22 mouse cellular contexts compared by ENCODE assay signal in the genomic region with DNA sequence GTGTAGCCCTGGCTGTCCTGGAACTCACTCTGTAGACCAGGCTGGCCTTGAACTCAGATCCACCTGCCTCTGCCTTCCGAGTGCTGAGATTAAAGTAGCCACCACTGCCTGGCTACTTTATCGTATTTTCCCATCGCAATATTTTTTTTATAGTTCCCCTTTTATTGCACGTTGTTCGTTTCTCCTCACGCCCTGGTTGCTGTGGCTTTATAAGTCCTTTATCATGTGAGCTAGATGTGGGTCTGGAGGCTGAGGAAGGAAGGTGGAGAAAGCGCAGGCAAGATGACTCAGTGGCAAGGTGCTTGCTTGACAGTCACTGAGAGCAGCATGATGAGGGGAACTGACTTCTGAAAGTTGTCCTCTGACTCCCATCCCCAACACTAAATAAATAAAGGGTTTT. TPM values are rescaled to one million over a fixed set of nuclear protein-coding genes. Genes with fewer than 3 reads are reported as not detected.
DNase-seq lines count a peak whose midpoint lies in the region; ATAC-seq and TF ChIP-seq lines count a peak whose summit lies in the region.
"Had no signal": no experiment of that assay in that cellular context is flagged by ENCODE, and none has a peak within 500 bp of the region (broad histone marks: within the 10 kb centered on the region; RNA-seq: fewer than 3 reads in every experiment).

No protein-coding gene starts in this region.

- H3K9ac ChIP-seq in midbrain, embryonic 11.5 days (ENCODE audit: low read length): no peak overlapping the region
- no peak overlapping the region for H3K9ac ChIP-seq in midbrain, embryonic 16.5 days (ENCODE audit: low read depth, low read length)
- H3K9ac ChIP-seq in intestine, embryonic 16.5 days (ENCODE audit: low read depth, low read length): no peak overlapping the region
- H3K9ac ChIP-seq in hindbrain, embryonic 16.5 days (ENCODE audit: low read depth, low read length): no peak overlapping the region
- H3K9ac ChIP-seq: embryonic facial prominence, embryonic 15.5 days; hindbrain, embryonic 14.5 days had no signal

- no peaks in the 10 kb centered on the region for H3K9me3 ChIP-seq in midbrain, embryonic 11.5 days (ENCODE audit: control insufficient read depth, low read length)
- no peaks in the 10 kb centered on the region for H3K9me3 ChIP-seq in midbrain, embryonic 16.5 days (replicated peaks; ENCODE audit: control insufficient read depth, low read length, poor library complexity, severe bottlenecking)
- H3K9me3 ChIP-seq in intestine, embryonic 16.5 days (ENCODE audit: control insufficient read depth, low read length): no peaks in the 10 kb centered on the region
- no peaks in the 10 kb centered on the region for H3K9me3 ChIP-seq in hindbrain, embryonic 16.5 days (ENCODE audit: control insufficient read depth, low read length)
- H3K9me3 ChIP-seq: embryonic facial prominence, embryonic 15.5 days; forebrain, embryonic 10.5 days; hindbrain, embryonic 10.5 days had no signal

- peak; percentile 39 for DNase-seq in midbrain, embryonic 11.5 days (ENCODE audit: low spot score, missing footprints)
- no peak for DNase-seq in ovary, postnatal 10 days (ENCODE audit: low spot score)
- no peak for DNase-seq in cerebellum, adult 2 months
- DNase-seq: adrenal gland, postnatal 10 days; cerebellum, adult 11-12 months; cerebellum, adult 9-11 months; embryo, embryonic 11 days; gastrocnemius, postnatal 14 days; heart, postnatal 10 days; kidney, adult 18-20 months had no signal

- TF ChIP-seq POLR2A in cerebellum, adult 2 months (IDR thresholded peaks at IDR 0.05; ENCODE audit: borderline replicate concordance, insufficient read depth, low read length): no peak

- no peaks in the 10 kb centered on the region for H3K27me3 ChIP-seq in midbrain, embryonic 11.5 days (ENCODE audit: control insufficient read depth, insufficient read depth, low read length)
- H3K27me3 ChIP-seq in midbrain, embryonic 16.5 days (ENCODE audit: control insufficient read depth, insufficient read depth, low read depth, low read length): no peaks in the 10 kb centered on the region
- no peaks in the 10 kb centered on the region for H3K27me3 ChIP-seq in intestine, embryonic 16.5 days (replicated peaks; ENCODE audit: control insufficient read depth, insufficient read depth, low read length)
- H3K27me3 ChIP-seq in hindbrain, embryonic 16.5 days (replicated peaks; ENCODE audit: control insufficient read depth, insufficient read depth, low read length): no peaks in the 10 kb centered on the region
- H3K27me3 ChIP-seq in cerebellum, adult 2 months (ENCODE audit: control insufficient read depth, insufficient read depth, low read length): no peaks in the 10 kb centered on the region
- H3K27me3 ChIP-seq: CH12.LX; embryonic facial prominence, embryonic 15.5 days had no signal

- WGBS in midbrain, embryonic 11.5 days: 92% methylated on average over 7 of the region's 7 CpGs
- WGBS in midbrain, embryonic 16.5 days: 98% methylated on average over 7 of the region's 7 CpGs
- 60% methylated on average over 7 of the region's 7 CpGs for WGBS in intestine, embryonic 16.5 days
- WGBS in hindbrain, embryonic 16.5 days: 93% methylated on average over 7 of the region's 7 CpGs
- WGBS in cerebellum, adult 2 months: 97% methylated on average over 7 of the region's 7 CpGs

- TF ChIP-seq CTCF in cerebellum, adult 2 months (IDR thresholded peaks at IDR 0.05; ENCODE audit: borderline replicate concordance, insufficient read depth, low read depth, low read length): no peak

- 0 out of 2 replicates have a peak, but pooled peaks cover 3% of the 10 kb centered on the region for H3K4me1 ChIP-seq in midbrain, embryonic 11.5 days (ENCODE audit: control insufficient read depth, insufficient read depth, low read length)
- H3K4me1 ChIP-seq in midbrain, embryonic 16.5 days (ENCODE audit: control insufficient read depth, insufficient read depth, low read length): no peaks in the 10 kb centered on the region
- 0 out of 2 replicates have a peak, but pooled peaks cover 9% of the 10 kb centered on the region for H3K4me1 ChIP-seq in intestine, embryonic 16.5 days (ENCODE audit: control insufficient read depth, insufficient read depth, low read length)
- H3K4me1 ChIP-seq in hindbrain, embryonic 16.5 days (ENCODE audit: control insufficient read depth, insufficient read depth, low read depth, low read length): no peaks in the 10 kb centered on the region
- H3K4me1 ChIP-seq in cerebellum, adult 2 months (ENCODE audit: control insufficient read depth, insufficient read depth, low read length): no peaks in the 10 kb centered on the region
- H3K4me1 ChIP-seq: embryonic facial prominence, embryonic 15.5 days had no signal

- H3K4me3 ChIP-seq in midbrain, embryonic 11.5 days (ENCODE audit: low read depth, low read length): no peak overlapping the region
- H3K4me3 ChIP-seq in midbrain, embryonic 16.5 days (ENCODE audit: low read depth, low read length): no peak overlapping the region
- no peak overlapping the region for H3K4me3 ChIP-seq in intestine, embryonic 16.5 days (ENCODE audit: low read length)
- no peak overlapping the region for H3K4me3 ChIP-seq in hindbrain, embryonic 16.5 days (ENCODE audit: low read length)
- no peak overlapping the region for H3K4me3 ChIP-seq in cerebellum, adult 2 months (replicated peaks; ENCODE audit: insufficient read depth, low read depth, low read length)
- H3K4me3 ChIP-seq: embryonic facial prominence, embryonic 15.5 days; erythroblast, embryonic 14.5 days; forebrain, embryonic 10.5 days; hindbrain, embryonic 10.5 days had no signal

- H3K27ac ChIP-seq in midbrain, embryonic 11.5 days (ENCODE audit: low read depth, low read length): no peak overlapping the region
- no peak overlapping the region for H3K27ac ChIP-seq in midbrain, embryonic 16.5 days (ENCODE audit: low read length)
- H3K27ac ChIP-seq in intestine, embryonic 16.5 days (ENCODE audit: low read length): no peak overlapping the region
- H3K27ac ChIP-seq in hindbrain, embryonic 16.5 days (ENCODE audit: low read depth, low read length): no peak overlapping the region
- no peak overlapping the region for H3K27ac ChIP-seq in cerebellum, adult 2 months (ENCODE audit: insufficient read depth, low read length)
- H3K27ac ChIP-seq: embryonic facial prominence, embryonic 15.5 days; forebrain, embryonic 10.5 days; hindbrain, embryonic 10.5 days; hindbrain, embryonic 14.5 days had no signal

- no peak overlapping the region for H3K4me2 ChIP-seq in midbrain, embryonic 11.5 days
- H3K4me2 ChIP-seq in midbrain, embryonic 16.5 days (ENCODE audit: low read length): no peak overlapping the region
- H3K4me2 ChIP-seq in intestine, embryonic 16.5 days (ENCODE audit: low read depth, low read length): no peak overlapping the region
- no peak overlapping the region for H3K4me2 ChIP-seq in hindbrain, embryonic 16.5 days (ENCODE audit: low read length)
- H3K4me2 ChIP-seq: embryonic facial prominence, embryonic 15.5 days; hindbrain, embryonic 14.5 days had no signal

- H3K36me3 ChIP-seq in midbrain, embryonic 11.5 days (ENCODE audit: control insufficient read depth, insufficient read depth, low read length): no peaks in the 10 kb centered on the region
- peaks cover 15% of the 10 kb centered on the region for H3K36me3 ChIP-seq in midbrain, embryonic 16.5 days (ENCODE audit: control insufficient read depth, insufficient read depth, low read length)
- H3K36me3 ChIP-seq in intestine, embryonic 16.5 days (ENCODE audit: control insufficient read depth, insufficient read depth, low read length): peaks cover 8% of the 10 kb centered on the region
- H3K36me3 ChIP-seq in hindbrain, embryonic 16.5 days (ENCODE audit: control insufficient read depth, insufficient read depth, low read length): peaks cover 14% of the 10 kb centered on the region

- no peak for ATAC-seq in midbrain, embryonic 11.5 days (ENCODE audit: low FRiP score)
- no peak for ATAC-seq in midbrain, embryonic 16.5 days
- peak; percentile 95 for ATAC-seq in common myeloid progenitor, adult 5-6 weeks (replicated peaks; ENCODE audit: low read depth, poor library complexity, severe bottlenecking)
- peak; percentile 60; the same call in 1 of the 2 replicates for ATAC-seq in intestine, embryonic 16.5 days
- peak; percentile 97 for ATAC-seq in megakaryocyte progenitor cell, adult 5-6 weeks (replicated peaks; ENCODE audit: poor library complexity)
- no peak for ATAC-seq in hindbrain, embryonic 16.5 days
- ATAC-seq: forebrain, embryonic 14.5 days had no signal

RNA-seq across cellular contexts. Expression of a gene that starts 9.0 kb away (rescaled TPM):
- polyA plus RNA-seq in midbrain, embryonic 11.5 days (2014; fragmentation: Nextera tagmentation; extraction: Ambion mirVana): 9.8 and 12.3 TPM in 2 replicates
- 15.9 and 18.5 TPM in 2 replicates for polyA plus RNA-seq in midbrain, embryonic 16.5 days (2015; fragmentation: Nextera tagmentation; extraction: Ambion mirVana)
- 5.9 and 8.7 TPM in 2 replicates for total RNA-seq in common myeloid progenitor, adult 5-6 weeks (2017)
- 91.1 and 136 TPM in 2 replicates for polyA plus RNA-seq in intestine, embryonic 16.5 days (2015; fragmentation: Nextera tagmentation; extraction: Ambion mirVana)
- 9.7 and 10.0 TPM in 2 replicates for total RNA-seq in megakaryocyte progenitor cell, adult 5-6 weeks (2015)
- total RNA-seq in megakaryocyte progenitor cell, adult 5-6 weeks (2017): 6.6 and 7.0 TPM in 2 replicates
- polyA plus RNA-seq in hindbrain, embryonic 16.5 days (2015; fragmentation: Nextera tagmentation; extraction: Ambion mirVana): 15.6 and 15.8 TPM in 2 replicates
- 13.7 and 14.0 TPM in 2 replicates for polyA plus RNA-seq in cerebellum, adult 2 months (2012; rRNA removed)

RNA-seq across cellular contexts. Expression of a gene that starts 36.5 kb away (rescaled TPM):
- polyA plus RNA-seq in midbrain, embryonic 11.5 days (2014; fragmentation: Nextera tagmentation; extraction: Ambion mirVana): 6.2 and 6.7 TPM in 2 replicates
- polyA plus RNA-seq in midbrain, embryonic 16.5 days (2015; fragmentation: Nextera tagmentation; extraction: Ambion mirVana): 0.97 and 1.0 TPM in 2 replicates
- not detected in 2 replicates for total RNA-seq in common myeloid progenitor, adult 5-6 weeks (2017)
- polyA plus RNA-seq in intestine, embryonic 16.5 days (2015; fragmentation: Nextera tagmentation; extraction: Ambion mirVana): 4.1 and 4.9 TPM in 2 replicates
- 0.05 and 0.17 TPM in 2 replicates for total RNA-seq in megakaryocyte progenitor cell, adult 5-6 weeks (2015)
- total RNA-seq in megakaryocyte progenitor cell, adult 5-6 weeks (2017): not detected in 2 replicates
- 0.95 and 2.0 TPM in 2 replicates for polyA plus RNA-seq in hindbrain, embryonic 16.5 days (2015; fragmentation: Nextera tagmentation; extraction: Ambion mirVana)
- 0.20 and 0.33 TPM in 2 replicates for polyA plus RNA-seq in cerebellum, adult 2 months (2012; rRNA removed)
- polyA plus RNA-seq: erythroblast, embryonic 14.5 days had no signal

Comparison
In these comparisons a context has a peak if more than half of its experiments do, and no peak if none do; other contexts are left out.
1. ATAC-seq: peak in common myeloid progenitor, adult 5-6 weeks (single experiment), intestine, embryonic 16.5 days (single experiment) and megakaryocyte progenitor cell, adult 5-6 weeks (single experiment); none in midbrain, embryonic 11.5 days (single experiment), midbrain, embryonic 16.5 days (single experiment) and hindbrain, embryonic 16.5 days (single experiment).